Mouse (Mus musculus): Measurements from ENCODE around the gene Stx1b.

- TF ChIP-seq CTCF (IDR thresholded peaks at IDR 0.05 in 2 of 3, conservative IDR thresholded peaks at IDR 0.05 in 1 of 3; ENCODE audit: control insufficient read depth in 1 of 3, insufficient read depth in 1 of 3, low read depth in 2 of 3, low read length in 3 of 3, poor library complexity in 1 of 3, severe bottlenecking in 1 of 3) (no peak), POLR2A (IDR thresholded peaks at IDR 0.05; ENCODE audit: control insufficient read depth in 1 of 2, insufficient read depth in 1 of 2, low read depth in 1 of 2, low read length in 2 of 2, poor library complexity in 1 of 2) (no peak), USF1 (IDR thresholded peaks at IDR 0.05; ENCODE audit: low read depth, low read length) (no peak), GABPA (IDR thresholded peaks at IDR 0.05; ENCODE audit: low read depth, low read length) (no peak), HCFC1 (IDR thresholded peaks at IDR 0.05; ENCODE audit: low read depth, low read length) (no peak), CHD2 (IDR thresholded peaks at IDR 0.05; ENCODE audit: low read length) (no peak), MXI1 (IDR thresholded peaks at IDR 0.05; ENCODE audit: low read depth, low read length) (no peak)
These were observed 15.5 kb downstream of the Stx1b start for GRCm38 (mm10) chr7:127808821-127809220.

All from MEL (cell line).